Mouse (Mus musculus) lung, postnatal 0 days (tissue): ENCODE measurements around the gene Arhgap5.

Experiments
- CTCF ChIP-seq: IDR thresholded peaks from 2 replicates; pipeline ENCODE4 v1.5.1; 2016; ENCODE audit warnings: antibody characterized with exemption, mild to moderate bottlenecking
- EP300 ChIP-seq: IDR thresholded peaks from 2 replicates; pipeline ENCODE4 v1.6.1; 2016; ENCODE audit warnings: antibody characterized with exemption, mild to moderate bottlenecking, control low read depth

GRCm38 (mm10) chr12:52619644-52620043 lies 115.9 kb downstream of the Arhgap5 start:
- TF ChIP-seq CTCF = no peak
- no peak for TF ChIP-seq EP300
